In the genomic region with DNA sequence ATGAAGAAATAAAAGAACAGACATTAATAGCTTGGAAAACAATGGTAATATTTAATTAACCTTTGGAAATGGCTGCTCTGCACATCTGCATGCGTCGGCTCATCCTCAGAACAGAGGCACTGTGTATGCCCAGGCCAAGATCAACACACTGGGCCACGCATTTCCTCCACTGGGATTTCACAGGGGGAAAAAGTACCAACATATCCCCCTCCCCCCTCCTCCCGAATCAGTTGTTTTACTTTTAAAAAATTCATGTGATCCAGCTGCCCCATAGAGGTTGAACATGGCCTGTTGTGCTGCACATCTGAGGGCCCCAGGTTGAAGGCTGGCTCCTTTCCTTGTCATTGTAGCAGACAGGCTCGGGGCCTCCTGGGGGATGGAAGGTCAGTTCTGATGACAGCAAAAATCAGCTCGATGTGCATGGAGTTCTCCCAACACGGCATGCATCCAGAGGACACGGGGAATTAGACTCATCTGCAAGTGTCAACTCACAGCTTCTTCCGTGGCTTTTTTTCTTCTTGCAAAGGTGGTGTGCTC, we compare ENCODE assay signal across 11 mouse cellular contexts.
DNase-seq lines count a peak whose midpoint lies in the region; ATAC-seq lines count a peak whose summit lies in the region.
"Had no signal": no experiment of that assay in that cellular context is flagged by ENCODE, and none has a peak within 500 bp of the region (broad histone marks: within the 10 kb centered on the region; RNA-seq: fewer than 3 reads in every experiment).

No protein-coding gene starts in this region.

- H3K4me2 ChIP-seq in forebrain, embryonic 14.5 days (ENCODE audit: low read length), result no peak overlapping the region
- no peak overlapping the region for H3K4me2 ChIP-seq in forebrain, embryonic 16.5 days (ENCODE audit: low read length)
- H3K4me2 ChIP-seq in liver, embryonic 13.5 days, result no peak overlapping the region
- no peak overlapping the region for H3K4me2 ChIP-seq in liver, embryonic 11.5 days
- no peak overlapping the region for H3K4me2 ChIP-seq in midbrain, embryonic 15.5 days
- H3K4me2 ChIP-seq in intestine, embryonic 16.5 days (ENCODE audit: low read depth, low read length), result no peak overlapping the region
- H3K4me2 ChIP-seq: limb, embryonic 15.5 days had no signal

- WGBS in forebrain, embryonic 14.5 days, result 72% methylated on average over 9 of the region's 9 CpGs
- WGBS in forebrain, embryonic 16.5 days, result 76% methylated on average over 9 of the region's 9 CpGs
- WGBS in liver, embryonic 13.5 days (ENCODE audit: insufficient replicate concordance), result 63% methylated on average over 9 of the region's 9 CpGs
- WGBS in liver, embryonic 11.5 days, result 71% methylated on average over 9 of the region's 9 CpGs
- 47% methylated on average over 9 of the region's 9 CpGs for WGBS in embryonic facial prominence, embryonic 10.5 days
- 35% methylated on average over 9 of the region's 9 CpGs for WGBS in midbrain, embryonic 15.5 days
- WGBS in intestine, embryonic 16.5 days, result 73% methylated on average over 9 of the region's 9 CpGs

- no peaks in the 10 kb centered on the region for H3K27me3 ChIP-seq in forebrain, embryonic 14.5 days (replicated peaks; ENCODE audit: control insufficient read depth, insufficient read depth, low read length)
- no peaks in the 10 kb centered on the region for H3K27me3 ChIP-seq in forebrain, embryonic 16.5 days (replicated peaks; ENCODE audit: control insufficient read depth, insufficient read depth, low read length)
- no peaks in the 10 kb centered on the region for H3K27me3 ChIP-seq in liver, embryonic 13.5 days
- H3K27me3 ChIP-seq in liver, embryonic 11.5 days (replicated peaks; ENCODE audit: control insufficient read depth, insufficient read depth, low read length), result no peaks in the 10 kb centered on the region; the same call in 1 of the 2 replicates
- H3K27me3 ChIP-seq in embryonic facial prominence, embryonic 10.5 days (replicated peaks; ENCODE audit: low read depth, poor library complexity, severe bottlenecking), result peaks cover 23% of the 10 kb centered on the region
- H3K27me3 ChIP-seq in midbrain, embryonic 15.5 days (replicated peaks), result no peaks in the 10 kb centered on the region
- no peaks in the 10 kb centered on the region for H3K27me3 ChIP-seq in intestine, embryonic 16.5 days (replicated peaks; ENCODE audit: control insufficient read depth, insufficient read depth, low read length)

- no peak overlapping the region for H3K4me3 ChIP-seq in forebrain, embryonic 14.5 days (ENCODE audit: low read depth, low read length)
- no peak overlapping the region for H3K4me3 ChIP-seq in forebrain, embryonic 16.5 days (replicated peaks; ENCODE audit: low read length)
- H3K4me3 ChIP-seq in liver, embryonic 13.5 days (replicated peaks), result no peak overlapping the region
- H3K4me3 ChIP-seq in liver, embryonic 11.5 days (ENCODE audit: low read depth, low read length), result no peak overlapping the region
- no peak overlapping the region for H3K4me3 ChIP-seq in embryonic facial prominence, embryonic 10.5 days
- no peak overlapping the region for H3K4me3 ChIP-seq in midbrain, embryonic 15.5 days
- no peak overlapping the region for H3K4me3 ChIP-seq in intestine, embryonic 16.5 days (ENCODE audit: low read length)
- H3K4me3 ChIP-seq: kidney, embryonic 15.5 days; limb, embryonic 15.5 days had no signal

- ATAC-seq in forebrain, embryonic 14.5 days, result no peak
- no peak for ATAC-seq in forebrain, embryonic 16.5 days
- ATAC-seq in liver, embryonic 13.5 days (ENCODE audit: low read depth), result no peak
- no peak for ATAC-seq in liver, embryonic 11.5 days (replicated peaks; ENCODE audit: low FRiP score)
- 0 out of 2 replicates have a peak, but pooled peaks have one; percentile 28 for ATAC-seq in midbrain, embryonic 15.5 days (replicated peaks)
- no peak for ATAC-seq in intestine, embryonic 16.5 days

- H3K4me1 ChIP-seq in forebrain, embryonic 14.5 days (ENCODE audit: control insufficient read depth, insufficient read depth, low read length), result peaks cover 33% of the 10 kb centered on the region
- peaks cover 43% of the 10 kb centered on the region for H3K4me1 ChIP-seq in forebrain, embryonic 16.5 days (replicated peaks; ENCODE audit: control insufficient read depth, insufficient read depth, low read length)
- H3K4me1 ChIP-seq in liver, embryonic 13.5 days (replicated peaks), result no peaks in the 10 kb centered on the region; the same call in none of the 2 replicates
- H3K4me1 ChIP-seq in liver, embryonic 11.5 days (replicated peaks; ENCODE audit: control insufficient read depth, insufficient read depth, low read length), result no peaks in the 10 kb centered on the region; the same call in 1 of the 2 replicates
- H3K4me1 ChIP-seq in embryonic facial prominence, embryonic 10.5 days, result peaks cover 66% of the 10 kb centered on the region
- H3K4me1 ChIP-seq in midbrain, embryonic 15.5 days, result peaks cover 28% of the 10 kb centered on the region
- H3K4me1 ChIP-seq in intestine, embryonic 16.5 days (ENCODE audit: control insufficient read depth, insufficient read depth, low read length), result peaks cover 10% of the 10 kb centered on the region

- H3K9me3 ChIP-seq in forebrain, embryonic 14.5 days (replicated peaks; ENCODE audit: control insufficient read depth, low read length), result no peaks in the 10 kb centered on the region
- H3K9me3 ChIP-seq in forebrain, embryonic 16.5 days (ENCODE audit: control insufficient read depth, low read length), result no peaks in the 10 kb centered on the region
- H3K9me3 ChIP-seq in liver, embryonic 13.5 days (replicated peaks), result no peaks in the 10 kb centered on the region
- no peaks in the 10 kb centered on the region for H3K9me3 ChIP-seq in liver, embryonic 11.5 days (ENCODE audit: control insufficient read depth, low read length)
- no peaks in the 10 kb centered on the region for H3K9me3 ChIP-seq in embryonic facial prominence, embryonic 10.5 days
- no peaks in the 10 kb centered on the region for H3K9me3 ChIP-seq in midbrain, embryonic 15.5 days
- H3K9me3 ChIP-seq in intestine, embryonic 16.5 days (ENCODE audit: control insufficient read depth, low read length), result no peaks in the 10 kb centered on the region
- H3K9me3 ChIP-seq: kidney, embryonic 15.5 days; limb, embryonic 15.5 days had no signal

- peak overlapping the region; percentile 52; the same call in 1 of the 2 replicates for H3K27ac ChIP-seq in forebrain, embryonic 14.5 days (ENCODE audit: low read depth, low read length)
- H3K27ac ChIP-seq in forebrain, embryonic 16.5 days (ENCODE audit: low read length), result no peak overlapping the region
- H3K27ac ChIP-seq in liver, embryonic 13.5 days, result peak overlapping the region; percentile 52
- no peak overlapping the region for H3K27ac ChIP-seq in liver, embryonic 11.5 days (ENCODE audit: low read depth, low read length)
- H3K27ac ChIP-seq in embryonic facial prominence, embryonic 10.5 days (replicated peaks), result peak overlapping the region; percentile 72
- peak overlapping the region; percentile 55; the same call in 1 of the 2 replicates for H3K27ac ChIP-seq in midbrain, embryonic 15.5 days
- no peak overlapping the region for H3K27ac ChIP-seq in intestine, embryonic 16.5 days (ENCODE audit: low read length)
- H3K27ac ChIP-seq: kidney, embryonic 15.5 days; limb, embryonic 15.5 days had no signal

- H3K9ac ChIP-seq in forebrain, embryonic 14.5 days (ENCODE audit: low read length), result no peak overlapping the region
- H3K9ac ChIP-seq in forebrain, embryonic 16.5 days (replicated peaks; ENCODE audit: low read depth, low read length), result no peak overlapping the region
- H3K9ac ChIP-seq in liver, embryonic 13.5 days, result no peak overlapping the region
- no peak overlapping the region for H3K9ac ChIP-seq in liver, embryonic 11.5 days (ENCODE audit: low read depth, low read length)
- no peak overlapping the region for H3K9ac ChIP-seq in midbrain, embryonic 15.5 days
- H3K9ac ChIP-seq in intestine, embryonic 16.5 days (ENCODE audit: low read depth, low read length), result no peak overlapping the region
- H3K9ac ChIP-seq: kidney, embryonic 15.5 days; limb, embryonic 15.5 days had no signal

- no peak for DNase-seq in forebrain, embryonic 14.5 days (ENCODE audit: low spot score)
- DNase-seq in liver, embryonic 13.5 days, result no peak
- no peak for DNase-seq in liver, embryonic 11.5 days (ENCODE audit: low spot score)
- no peak for DNase-seq in embryonic facial prominence, embryonic 10.5 days (ENCODE audit: low spot score)
- no peak for DNase-seq in thymus, adult 18-20 months
- DNase-seq: thymus, postnatal 14 days had no signal

- H3K36me3 ChIP-seq in forebrain, embryonic 14.5 days (ENCODE audit: control insufficient read depth, insufficient read depth, low read length), result no peaks in the 10 kb centered on the region
- H3K36me3 ChIP-seq in forebrain, embryonic 16.5 days (ENCODE audit: control insufficient read depth, insufficient read depth), result no peaks in the 10 kb centered on the region
- H3K36me3 ChIP-seq in liver, embryonic 13.5 days, result no peaks in the 10 kb centered on the region
- H3K36me3 ChIP-seq in liver, embryonic 11.5 days (ENCODE audit: control insufficient read depth, insufficient read depth, low read length), result no peaks in the 10 kb centered on the region
- no peaks in the 10 kb centered on the region for H3K36me3 ChIP-seq in embryonic facial prominence, embryonic 10.5 days (replicated peaks)
- no peaks in the 10 kb centered on the region for H3K36me3 ChIP-seq in midbrain, embryonic 15.5 days (replicated peaks)
- H3K36me3 ChIP-seq in intestine, embryonic 16.5 days (ENCODE audit: control insufficient read depth, insufficient read depth, low read length), result no peaks in the 10 kb centered on the region
- H3K36me3 ChIP-seq: kidney, embryonic 15.5 days; limb, embryonic 15.5 days had no signal

Comparison
In these comparisons a context has a peak if more than half of its experiments do, and no peak if none do; other contexts are left out.
1. H3K27ac ChIP-seq: peak in forebrain, embryonic 14.5 days (single experiment), liver, embryonic 13.5 days (single experiment), embryonic facial prominence, embryonic 10.5 days (single experiment) and midbrain, embryonic 15.5 days (single experiment); none in forebrain, embryonic 16.5 days (single experiment), liver, embryonic 11.5 days (single experiment) and intestine, embryonic 16.5 days (single experiment).